Mouse (Mus musculus) spleen, adult 2 months (tissue): ENCODE measurements around the gene Mtss1l.

Experiments
- CTCF ChIP-seq: fragments of 200-500 bp; IDR thresholded peaks from 2 replicates; pipeline ENCODE4 v1.5.1; 2011; ENCODE audit warnings: mild to moderate bottlenecking, inconsistent platforms; ENCODE audit not compliant: insufficient read depth, insufficient read length, insufficient replicate concordance; ENCODE audit errors: extremely low read depth
- POLR2A ChIP-seq: fragments of 200-500 bp; IDR thresholded peaks from 2 replicates; pipeline ENCODE4 v1.6.1; 2011; ENCODE audit warnings: low read depth, low read length, inconsistent platforms

GRCm38 (mm10) chr8:110788981-110789380 lies 67.7 kb downstream of the Mtss1l start:
- no peak for TF ChIP-seq POLR2A
- TF ChIP-seq CTCF: no peak
